In genomic region chr1:79664911-79665310, GRCm38 (mm10) we compare ENCODE assay signal across 7 mouse cellular contexts.
"Had no signal": no experiment of that assay in that cellular context is flagged by ENCODE, and none has a peak within 500 bp of the region (broad histone marks: within the 10 kb centered on the region; RNA-seq: fewer than 3 reads in every experiment).

No protein-coding gene starts in this region.

- DNase-seq: kidney, postnatal 10 days; lung, postnatal 4 days; midbrain, embryonic 14.5 days; right cerebral cortex, adult 18-20 months; right cerebral cortex, postnatal 25 days; thymus, postnatal 36 days had no signal

- ATAC-seq: liver, embryonic 12.5 days had no signal
